Mouse (Mus musculus): Measurements from ENCODE around the gene Hip1. TPM values are rescaled to one million over a fixed set of nuclear protein-coding genes. Genes with fewer than 3 reads are reported as not detected.
A peak's percentile ranks its signal among the peaks of the same experiment; 100 is the strongest.

The Hip1 gene
- total and polyA plus RNA-seq, 2 experiments from 2014 or later: 9.8 to 41.0 TPM

DNA sequence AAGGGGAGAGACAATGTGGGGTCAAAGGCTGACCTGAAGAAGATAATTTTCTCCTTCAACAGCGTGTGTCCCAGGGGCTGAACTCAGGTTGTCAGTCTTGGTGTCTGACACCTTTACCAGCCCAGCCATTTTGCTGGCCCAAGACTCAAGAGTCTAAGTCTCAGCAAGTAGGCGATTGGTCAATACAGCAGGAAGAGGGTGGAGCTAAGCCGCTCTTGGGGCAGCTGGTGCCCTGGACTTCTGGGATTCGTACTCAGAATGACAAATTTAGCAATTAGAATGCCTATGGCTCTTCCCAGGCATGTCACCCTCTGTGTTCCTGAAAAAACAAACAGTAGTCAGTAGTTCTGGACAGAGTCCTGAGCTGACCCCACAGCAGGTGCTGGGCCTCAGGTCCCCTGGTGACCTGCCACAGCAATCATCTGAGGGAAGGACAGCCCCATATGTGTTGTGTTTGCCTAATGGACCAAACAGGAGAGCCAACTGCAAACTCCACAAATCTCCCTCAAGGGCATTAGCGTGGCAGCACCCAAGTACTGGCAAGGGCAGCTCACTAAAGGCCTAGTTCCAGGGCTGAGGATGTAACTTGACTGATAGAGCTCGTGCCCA is 47.5 kb downstream of the Hip1 start:
- no peaks in the 10 kb centered on the region for H3K27me3 ChIP-seq (ENCODE audit: control insufficient read depth, insufficient read depth, low read length)
- TF ChIP-seq CTCF (IDR thresholded peaks at IDR 0.05; ENCODE audit: low read depth) (no peak), EP300 (IDR thresholded peaks at IDR 0.05; ENCODE audit: low read depth) (no peak)
- no peak overlapping the region for H3K4me2 ChIP-seq (ENCODE audit: low read depth, low read length)
- no peak overlapping the region for H3K4me3 ChIP-seq (ENCODE audit: low read depth, low read length)
- H3K9ac ChIP-seq (replicated peaks; ENCODE audit: low read depth, low read length): no peak overlapping the region
- DNase-seq (ENCODE audit: low spot score) (no peak), ATAC-seq (ENCODE audit: insufficient read depth, low read depth) (no peak)
- no peaks in the 10 kb centered on the region for H3K36me3 ChIP-seq (replicated peaks; ENCODE audit: control insufficient read depth, insufficient read depth, low read length)
- no peaks in the 10 kb centered on the region for H3K4me1 ChIP-seq (ENCODE audit: control insufficient read depth, insufficient read depth)
- WGBS: 74% methylated on average over 6 of the region's 6 CpGs
- no peaks in the 10 kb centered on the region for H3K9me3 ChIP-seq (replicated peaks; ENCODE audit: control insufficient read depth, low read length)
- no peak overlapping the region for H3K27ac ChIP-seq (ENCODE audit: low read depth)

DNA sequence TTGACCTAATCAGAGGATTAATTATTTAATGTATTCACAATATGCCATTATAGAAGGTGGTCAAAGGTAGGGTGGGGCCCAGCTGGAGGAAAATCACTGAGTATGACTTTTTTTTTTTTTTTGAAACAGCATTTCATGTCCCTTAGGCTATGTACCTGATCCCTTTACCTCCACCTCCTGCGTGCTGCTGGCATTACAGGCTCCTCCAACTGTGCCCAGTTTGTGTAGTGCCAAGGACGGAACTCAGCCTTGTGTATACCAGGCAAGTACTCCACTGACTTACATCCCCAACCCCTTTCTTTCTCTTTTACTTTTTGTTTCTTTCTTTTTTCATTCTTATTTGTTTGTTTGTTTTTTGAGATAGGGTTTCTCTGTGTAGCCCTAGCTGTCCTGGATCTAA is 48.4 kb downstream of the Hip1 start:
- no peak overlapping the region for H3K4me2 ChIP-seq (ENCODE audit: low read depth, low read length)
- no peaks in the 10 kb centered on the region for H3K4me1 ChIP-seq (ENCODE audit: control insufficient read depth, insufficient read depth)
- no peak for DNase-seq (ENCODE audit: low spot score)
- no peaks in the 10 kb centered on the region for H3K9me3 ChIP-seq (replicated peaks; ENCODE audit: control insufficient read depth, low read length)
- H3K27me3 ChIP-seq (ENCODE audit: control insufficient read depth, insufficient read depth, low read length): no peaks in the 10 kb centered on the region
- H3K36me3 ChIP-seq (replicated peaks; ENCODE audit: control insufficient read depth, insufficient read depth, low read length): no peaks in the 10 kb centered on the region
- TF ChIP-seq EP300 (IDR thresholded peaks at IDR 0.05; ENCODE audit: low read depth) (no peak), CTCF (IDR thresholded peaks at IDR 0.05; ENCODE audit: low read depth) (no peak)
- no peak for ATAC-seq (ENCODE audit: insufficient read depth, low read depth)
- 89% methylated on average over 2 of the region's 2 CpGs for WGBS
- no peak overlapping the region for H3K9ac ChIP-seq (replicated peaks; ENCODE audit: low read depth, low read length)
- H3K27ac ChIP-seq (ENCODE audit: low read depth): no peak overlapping the region
- no peak overlapping the region for H3K4me3 ChIP-seq (ENCODE audit: low read depth, low read length)

DNA sequence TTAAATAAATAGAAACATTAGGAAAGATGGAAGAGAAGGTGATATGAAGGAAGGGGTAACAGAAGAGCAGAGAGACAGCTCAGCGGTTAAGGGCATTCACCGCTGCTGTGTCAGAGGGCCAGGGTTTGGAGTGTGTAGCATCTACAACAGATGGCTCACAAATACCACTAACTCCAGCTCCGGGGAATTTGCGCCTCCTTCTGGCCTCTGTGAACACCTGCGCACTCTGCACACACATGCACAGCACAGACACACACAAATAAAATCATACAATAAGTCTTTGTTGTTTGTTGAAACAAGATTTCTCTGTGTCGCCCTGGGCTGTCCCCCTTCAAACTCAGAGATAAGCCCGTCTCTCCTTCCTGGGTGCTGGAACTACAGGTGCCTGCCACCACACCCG is 49.4 kb downstream of the Hip1 start:
- Histone ChIP-seq H3K4me1 (ENCODE audit: control insufficient read depth, insufficient read depth) (no peaks in the 10 kb centered on the region), H3K4me3 (ENCODE audit: low read depth, low read length) (no peak overlapping the region), H3K27ac (ENCODE audit: low read depth) (no peak overlapping the region), H3K9me3 (replicated peaks; ENCODE audit: control insufficient read depth, low read length) (no peaks in the 10 kb centered on the region), H3K9ac (replicated peaks; ENCODE audit: low read depth, low read length) (no peak overlapping the region), H3K36me3 (replicated peaks; ENCODE audit: control insufficient read depth, insufficient read depth, low read length) (no peaks in the 10 kb centered on the region), H3K27me3 (ENCODE audit: control insufficient read depth, insufficient read depth, low read length) (no peaks in the 10 kb centered on the region), H3K4me2 (ENCODE audit: low read depth, low read length) (no peak overlapping the region)
- TF ChIP-seq CTCF (IDR thresholded peaks at IDR 0.05; ENCODE audit: low read depth) (no peak), EP300 (IDR thresholded peaks at IDR 0.05; ENCODE audit: low read depth) (no peak)
- DNase-seq (ENCODE audit: low spot score) (no peak), ATAC-seq (ENCODE audit: insufficient read depth, low read depth) (no peak)
- WGBS: 93% methylated on average over 8 of the region's 8 CpGs

- no peaks in the 10 kb centered on the region for H3K9me3 ChIP-seq (replicated peaks; ENCODE audit: control insufficient read depth, low read length)
- peak; percentile 46 for DNase-seq (ENCODE audit: low spot score)
- H3K9ac ChIP-seq (replicated peaks; ENCODE audit: low read depth, low read length): no peak overlapping the region
- H3K4me3 ChIP-seq (ENCODE audit: low read depth, low read length): no peak overlapping the region
- no peak overlapping the region for H3K4me2 ChIP-seq (ENCODE audit: low read depth, low read length)
- H3K4me1 ChIP-seq (ENCODE audit: control insufficient read depth, insufficient read depth): peaks cover 6% of the 10 kb centered on the region; the same call in 1 of the 2 replicates
- WGBS: 75% methylated on average over 13 of the region's 13 CpGs
- peak; percentile 69 for ATAC-seq (ENCODE audit: insufficient read depth, low read depth)
- H3K27ac ChIP-seq (ENCODE audit: low read depth): no peak overlapping the region
- no peak for TF ChIP-seq EP300 (IDR thresholded peaks at IDR 0.05; ENCODE audit: low read depth)
- TF ChIP-seq CTCF (IDR thresholded peaks at IDR 0.05; ENCODE audit: low read depth): peak; percentile 81
- no peaks in the 10 kb centered on the region for H3K36me3 ChIP-seq (replicated peaks; ENCODE audit: control insufficient read depth, insufficient read depth, low read length)
- H3K27me3 ChIP-seq (ENCODE audit: control insufficient read depth, insufficient read depth, low read length): no peaks in the 10 kb centered on the region
Observed at GRCm38 (mm10) chr5:135494183-135494910, 50.6 kb downstream of the Hip1 start.

DNA sequence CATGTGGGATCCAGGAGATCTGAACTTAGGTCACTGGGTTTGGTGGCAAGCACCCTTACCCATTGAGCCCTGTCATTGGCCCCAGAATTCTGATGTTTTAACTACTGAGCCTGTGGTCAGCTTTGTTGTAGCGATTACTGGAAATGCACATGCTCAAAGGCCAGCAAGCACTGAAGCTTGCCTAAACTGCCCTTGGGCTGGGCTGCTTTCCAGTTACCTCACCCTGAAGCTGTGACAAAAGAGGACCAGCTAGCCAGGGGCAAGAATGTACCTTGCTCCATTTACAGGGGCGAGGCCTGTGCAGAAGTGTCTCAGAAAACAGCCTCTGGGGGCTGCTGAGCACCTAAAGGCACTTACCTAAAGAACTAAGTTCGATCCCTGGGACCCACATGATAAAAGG is 51.8 kb downstream of the Hip1 start:
- 76% methylated on average over 3 of the region's 3 CpGs for WGBS
- no peaks in the 10 kb centered on the region for H3K9me3 ChIP-seq (replicated peaks; ENCODE audit: control insufficient read depth, low read length)
- no peaks in the 10 kb centered on the region for H3K36me3 ChIP-seq (replicated peaks; ENCODE audit: control insufficient read depth, insufficient read depth, low read length)
- H3K4me2 ChIP-seq (ENCODE audit: low read depth, low read length): no peak overlapping the region
- TF ChIP-seq EP300 (IDR thresholded peaks at IDR 0.05; ENCODE audit: low read depth) (no peak), CTCF (IDR thresholded peaks at IDR 0.05; ENCODE audit: low read depth) (no peak)
- ATAC-seq (ENCODE audit: insufficient read depth, low read depth) (no peak), DNase-seq (ENCODE audit: low spot score) (no peak)
- no peaks in the 10 kb centered on the region for H3K27me3 ChIP-seq (ENCODE audit: control insufficient read depth, insufficient read depth, low read length)
- H3K4me1 ChIP-seq (ENCODE audit: control insufficient read depth, insufficient read depth): peaks cover 12% of the 10 kb centered on the region
- H3K4me3 ChIP-seq (ENCODE audit: low read depth, low read length): no peak overlapping the region
- H3K9ac ChIP-seq (replicated peaks; ENCODE audit: low read depth, low read length): no peak overlapping the region
- H3K27ac ChIP-seq (ENCODE audit: low read depth): no peak overlapping the region

Data from heart, postnatal 0 days (tissue).